Mouse (Mus musculus) MEL (cell line): ENCODE measurements at regions not wholly inside any gene's neighbourhood (a gene's known extent, or its start where the extent isn't known, plus 50 kb on each side); places are given as distances from the start of the nearest gene placed in this dataset.

Experiments used
- DNase-seq: peaks from one replicate; pipeline ENCODE4 v3.0.0; 2011; ENCODE audit warnings: low read depth, low spot score
- H3K27ac ChIP-seq: 2 replicates; pipeline ENCODE4 v1.5.1; 2012; ENCODE audit warnings: low read depth, mild to moderate bottlenecking, control low read depth, low read length, moderate library complexity; ENCODE audit not compliant: control insufficient read depth
- H3K27me3 ChIP-seq, 2 experiments: fragments of 150-350 bp in 1 of 2; sonication (generic) in 1 of 2; 2 replicates each; pipeline ENCODE4 v1.6.1; 2012; ENCODE audit warnings: low read length in 2 of 2, mild to moderate bottlenecking in 2 of 2, improper control_type of control experiment in 1 of 2, moderate library complexity in 1 of 2; ENCODE audit not compliant: insufficient read depth in 2 of 2, control insufficient read depth in 1 of 2
- H3K36me3 ChIP-seq, 2 experiments: 2 replicates each; pipeline ENCODE4 v1.6.1; 2012 to 2014; ENCODE audit warnings: low read length in 2 of 2, improper control_type of control experiment in 1 of 2, inconsistent platforms in 1 of 2, mild to moderate bottlenecking in 1 of 2; ENCODE audit not compliant: insufficient read depth in 2 of 2, control insufficient read depth in 1 of 2
- H3K4me1 ChIP-seq, 2 experiments: fragments of 150-350 bp in 1 of 2; sonication (generic) in 1 of 2; 2 replicates each; pipeline ENCODE4 v1.6.1; 2012; ENCODE audit warnings: low read length in 2 of 2, improper control_type of control experiment in 1 of 2, mild to moderate bottlenecking in 1 of 2; ENCODE audit not compliant: insufficient read depth in 2 of 2, control insufficient read depth in 1 of 2
- H3K4me3 ChIP-seq, 2 experiments: fragments of 150-350 bp in 1 of 2; sonication (generic) in 1 of 2; 2 replicates each; pipeline ENCODE4 v1.5.1; 2012; ENCODE audit warnings: low read depth in 2 of 2, low read length in 2 of 2, mild to moderate bottlenecking in 2 of 2, moderate library complexity in 2 of 2, control low read depth in 1 of 2, improper control_type of control experiment in 1 of 2; ENCODE audit not compliant: control insufficient read depth in 1 of 2, insufficient read depth in 1 of 2
- H3K79me2 ChIP-seq: 2 replicates; pipeline ENCODE4 v1.6.1; 2012; ENCODE audit warnings: mild to moderate bottlenecking, low read length, moderate library complexity; ENCODE audit not compliant: control insufficient read depth, poor library complexity, insufficient read depth
- H3K9ac ChIP-seq: 2 replicates; pipeline ENCODE4 v1.6.1; 2012; ENCODE audit warnings: low read depth, mild to moderate bottlenecking, control low read depth, low read length, moderate library complexity; ENCODE audit not compliant: control insufficient read depth, poor library complexity, severe bottlenecking
- H3K9me3 ChIP-seq: fragments of 150-350 bp; sonication (generic); replicated peaks from 2 replicates; pipeline ENCODE4 v1.6.1; 2012; ENCODE audit warnings: mild to moderate bottlenecking, low read length, improper control_type of control experiment, moderate library complexity; ENCODE audit not compliant: insufficient read depth
- BHLHE40 ChIP-seq: IDR thresholded peaks from 2 replicates; pipeline ENCODE4 v1.6.1; 2012; ENCODE audit warnings: low read depth, mild to moderate bottlenecking, inconsistent platforms, low read length, improper control_type of control experiment, borderline replicate concordance
- CHD1 ChIP-seq: IDR thresholded peaks from 2 replicates; pipeline ENCODE4 v1.6.1; 2012; ENCODE audit warnings: low read depth, mild to moderate bottlenecking, inconsistent platforms, low read length, improper control_type of control experiment
- CTCF ChIP-seq, 3 experiments: IDR thresholded peaks in 2 of 3; conservative IDR thresholded peaks in 1 of 3; 2 replicates each; pipeline ENCODE4 v1.5.1; 2011 to 2012; ENCODE audit warnings: low read length in 3 of 3, low read depth in 2 of 3, mild to moderate bottlenecking in 2 of 3, improper control_type of control experiment in 1 of 3, inconsistent platforms in 1 of 3, mixed read lengths in 1 of 3, moderate library complexity in 1 of 3; ENCODE audit not compliant: control insufficient read depth in 1 of 3, insufficient read depth in 1 of 3, poor library complexity in 1 of 3, severe bottlenecking in 1 of 3
- E2F4 ChIP-seq: IDR thresholded peaks from 2 replicates; pipeline ENCODE4 v1.6.1; 2011; ENCODE audit warnings: low read depth, low read length, improper control_type of control experiment, borderline replicate concordance
- ETS1 ChIP-seq: IDR thresholded peaks from 2 replicates; pipeline ENCODE4 v1.6.1; 2012; ENCODE audit warnings: low read depth, mild to moderate bottlenecking, inconsistent platforms, low read length, improper control_type of control experiment, moderate library complexity
- HCFC1 ChIP-seq: IDR thresholded peaks from 2 replicates; pipeline ENCODE4 v1.6.1; 2012; ENCODE audit warnings: low read depth, mild to moderate bottlenecking, inconsistent platforms, low read length, improper control_type of control experiment, moderate library complexity
- JUND ChIP-seq: IDR thresholded peaks from 2 replicates; pipeline ENCODE4 v1.6.1; 2011; ENCODE audit warnings: low read depth, mild to moderate bottlenecking, improper control_type of control experiment, low read length
- KAT2A ChIP-seq: conservative IDR thresholded peaks from 2 replicates; pipeline ENCODE4 v1.6.1; 2012; ENCODE audit warnings: low read depth, low read length, improper control_type of control experiment, inconsistent platforms
- MAFK ChIP-seq: IDR thresholded peaks from 2 replicates; pipeline ENCODE4 v1.6.1; 2011; ENCODE audit warnings: low read depth, mild to moderate bottlenecking, low read length, improper control_type of control experiment, borderline replicate concordance
- MAZ ChIP-seq: IDR thresholded peaks from 2 replicates; pipeline ENCODE4 v1.6.1; 2012; ENCODE audit warnings: low read depth, mild to moderate bottlenecking, inconsistent platforms, low read length, improper control_type of control experiment
- MEF2A ChIP-seq: IDR thresholded peaks from 2 replicates; pipeline ENCODE4 v1.6.1; 2014; ENCODE audit warnings: low read depth, mild to moderate bottlenecking, inconsistent platforms, low read length, improper control_type of control experiment; ENCODE audit not compliant: poor library complexity, insufficient replicate concordance, severe bottlenecking; ENCODE audit errors: extremely low read depth
- MYC ChIP-seq: IDR thresholded peaks from 2 replicates; pipeline ENCODE4 v1.6.1; 2011; ENCODE audit warnings: low read depth, mild to moderate bottlenecking, low read length, improper control_type of control experiment, moderate library complexity
- RCOR1 ChIP-seq: IDR thresholded peaks from 2 replicates; pipeline ENCODE4 v1.6.1; 2012; ENCODE audit warnings: low read depth, mild to moderate bottlenecking, inconsistent platforms, low read length, improper control_type of control experiment
- SMC3 ChIP-seq: IDR thresholded peaks from 2 replicates; pipeline ENCODE4 v1.6.1; 2011; ENCODE audit warnings: low read depth, low read length, improper control_type of control experiment
- TBP ChIP-seq: IDR thresholded peaks from 2 replicates; pipeline ENCODE4 v1.8.0; 2011; ENCODE audit warnings: low read depth, low read length, improper control_type of control experiment
- TCF12 ChIP-seq: IDR thresholded peaks from 2 replicates; pipeline ENCODE4 v1.6.1; 2014; ENCODE audit warnings: low read depth, mild to moderate bottlenecking, inconsistent platforms, low read length, improper control_type of control experiment, moderate library complexity
- USF2 ChIP-seq, 2 experiments: IDR thresholded peaks; 2 replicates each; pipeline ENCODE4 v1.6.1; 2011 to 2012; ENCODE audit warnings: improper control_type of control experiment in 2 of 2, low read length in 2 of 2, borderline replicate concordance in 1 of 2, inconsistent platforms in 1 of 2, low read depth in 1 of 2, mild to moderate bottlenecking in 1 of 2; ENCODE audit not compliant: insufficient read depth in 1 of 2
- ZMIZ1 ChIP-seq: IDR thresholded peaks from 2 replicates; pipeline ENCODE4 v1.6.1; 2012; ENCODE audit warnings: low read depth, mild to moderate bottlenecking, inconsistent platforms, low read length, improper control_type of control experiment, moderate library complexity

GRCm38 (mm10) chr3:17452984-17453383 lies 495.2 kb upstream of the Cypt12 start:
- H3K27me3 ChIP-seq: no peaks in the 10 kb centered on the region
- H3K4me1 ChIP-seq: no peaks in the 10 kb centered on the region
- no peaks in the 10 kb centered on the region for H3K36me3 ChIP-seq
- no peak overlapping the region for H3K9ac ChIP-seq
- H3K9me3 ChIP-seq: no peaks in the 10 kb centered on the region
- no peak overlapping the region for H3K27ac ChIP-seq
- H3K79me2 ChIP-seq: no peaks in the 10 kb centered on the region
- TF ChIP-seq MYC (no peak), CHD1 (no peak), MEF2A (no peak), MAFK (no peak), MAZ (no peak), JUND (no peak), E2F4 (no peak), USF2 (IDR thresholded peaks at IDR 0.05; ENCODE audit: borderline replicate concordance in 1 of 2, insufficient read depth in 1 of 2, low read depth in 1 of 2, low read length in 2 of 2) (no peak)
- no peak for DNase-seq
- H3K4me3 ChIP-seq: no peak overlapping the region

GRCm38 (mm10) chr3:17460545-17460944 lies 487.7 kb upstream of the Cypt12 start:
- Histone ChIP-seq H3K27me3 (no peaks in the 10 kb centered on the region), H3K79me2 (no peaks in the 10 kb centered on the region), H3K9me3 (no peaks in the 10 kb centered on the region), H3K4me1 (no peaks in the 10 kb centered on the region), H3K36me3 (no peaks in the 10 kb centered on the region), H3K4me3 (no peak overlapping the region), H3K27ac (no peak overlapping the region), H3K9ac (no peak overlapping the region)
- no peak for DNase-seq
- no peak for TF ChIP-seq SMC3
- no peak for TF ChIP-seq ETS1
- TF ChIP-seq ZMIZ1: no peak
- TF ChIP-seq HCFC1: no peak
- TF ChIP-seq BHLHE40: no peak
- TF ChIP-seq CHD1: no peak
- no peak for TF ChIP-seq RCOR1
- no peak for TF ChIP-seq KAT2A
- TF ChIP-seq MAZ: no peak
- TF ChIP-seq TBP: no peak
- no peak for TF ChIP-seq CTCF (IDR thresholded peaks at IDR 0.05 in 2 of 3, conservative IDR thresholded peaks at IDR 0.05 in 1 of 3; ENCODE audit: control insufficient read depth in 1 of 3, insufficient read depth in 1 of 3, low read depth in 2 of 3, low read length in 3 of 3, poor library complexity in 1 of 3, severe bottlenecking in 1 of 3)
- no peak for TF ChIP-seq TCF12
- no peak for TF ChIP-seq JUND
